Mouse (Mus musculus): ENCODE measurements around the gene Lgals2. TPM values are rescaled to one million over a fixed set of nuclear protein-coding genes. Genes with fewer than 3 reads are reported as not detected.

Lgals2 gene
- polyA plus RNA-seq, 1 experiment from 2014 or later: 15.8 TPM

DNA sequence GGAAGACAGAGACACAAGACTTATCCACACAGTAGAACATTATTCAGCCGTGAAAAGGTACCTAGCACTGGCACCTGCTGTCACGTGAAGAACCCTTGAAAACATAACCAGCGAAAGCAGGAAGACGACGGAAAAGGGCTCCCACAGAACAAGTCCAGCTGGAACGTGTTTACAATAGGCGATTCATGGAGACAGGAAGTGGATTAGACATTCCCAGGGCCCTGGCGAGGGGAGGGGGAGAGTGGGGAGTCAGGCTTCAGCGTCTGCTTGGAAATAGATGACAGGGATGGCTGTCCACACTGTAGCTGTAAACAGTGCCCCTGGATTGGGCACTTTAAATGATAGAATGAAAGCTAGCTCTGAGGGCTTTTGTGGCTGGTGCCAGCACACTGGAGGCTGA lies 13.1 kb upstream of the Lgals2 start:
- H3K4me2 ChIP-seq (ENCODE audit: low read depth, low read length): no peak overlapping the region
- no peak overlapping the region for H3K4me3 ChIP-seq (ENCODE audit: low read depth, low read length)
- H3K4me1 ChIP-seq (ENCODE audit: control insufficient read depth, low read depth, low read length): no peaks in the 10 kb centered on the region
- H3K9ac ChIP-seq (ENCODE audit: low read depth, low read length): no peak overlapping the region
- ATAC-seq (ENCODE audit: low read depth): peak; percentile 35; the same call in 1 of the 2 replicates
- no peaks in the 10 kb centered on the region for H3K27me3 ChIP-seq (ENCODE audit: control insufficient read depth, insufficient read depth, low read depth, low read length)
- H3K27ac ChIP-seq (ENCODE audit: low read length): no peak overlapping the region
- 52% methylated on average over 9 of the region's 9 CpGs for WGBS (ENCODE audit: insufficient replicate concordance)
- no peaks in the 10 kb centered on the region for H3K36me3 ChIP-seq (ENCODE audit: control insufficient read depth, insufficient read depth)
- H3K9me3 ChIP-seq (replicated peaks; ENCODE audit: control insufficient read depth, low read length): no peaks in the 10 kb centered on the region

DNA sequence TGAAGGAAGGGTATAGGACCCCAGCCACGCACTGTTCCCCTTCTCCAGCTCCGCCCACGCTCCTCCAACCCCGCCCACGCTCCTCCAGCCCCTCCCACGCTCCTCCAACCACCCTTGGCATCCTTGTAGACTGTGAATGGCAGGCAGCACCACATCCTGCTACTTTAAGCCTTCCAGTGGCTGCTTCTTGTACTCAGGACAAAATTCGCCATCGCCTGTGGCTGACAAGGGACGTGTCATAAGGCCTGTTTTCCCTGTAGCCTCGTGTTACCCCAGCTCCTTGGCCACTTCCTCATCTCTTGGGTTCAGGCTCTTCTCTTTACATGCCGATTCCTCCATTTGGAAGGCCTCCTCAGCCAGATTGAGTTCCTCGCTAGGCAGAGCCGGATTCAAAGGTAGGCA lies 8.5 kb upstream of the Lgals2 start:
- Histone ChIP-seq H3K27me3 (ENCODE audit: control insufficient read depth, insufficient read depth, low read depth, low read length) (no peaks in the 10 kb centered on the region), H3K9ac (ENCODE audit: low read depth, low read length) (no peak overlapping the region), H3K9me3 (replicated peaks; ENCODE audit: control insufficient read depth, low read length) (no peaks in the 10 kb centered on the region), H3K36me3 (ENCODE audit: control insufficient read depth, insufficient read depth) (no peaks in the 10 kb centered on the region), H3K4me3 (ENCODE audit: low read depth, low read length) (no peak overlapping the region), H3K27ac (ENCODE audit: low read length) (no peak overlapping the region), H3K4me2 (ENCODE audit: low read depth, low read length) (no peak overlapping the region), H3K4me1 (ENCODE audit: control insufficient read depth, low read depth, low read length) (peaks cover 5% of the 10 kb centered on the region)
- 23% methylated on average over 13 of the region's 13 CpGs for WGBS (ENCODE audit: insufficient replicate concordance)
- ATAC-seq (ENCODE audit: low read depth): 0 out of 2 replicates have a peak, but pooled peaks have one; percentile 22

- 55% methylated on average over 2 of the region's 2 CpGs for WGBS (ENCODE audit: insufficient replicate concordance)
- H3K27me3 ChIP-seq (ENCODE audit: control insufficient read depth, insufficient read depth, low read depth, low read length): no peaks in the 10 kb centered on the region
- peaks cover 5% of the 10 kb centered on the region for H3K4me1 ChIP-seq (ENCODE audit: control insufficient read depth, low read depth, low read length)
- no peaks in the 10 kb centered on the region for H3K36me3 ChIP-seq (ENCODE audit: control insufficient read depth, insufficient read depth)
- no peaks in the 10 kb centered on the region for H3K9me3 ChIP-seq (replicated peaks; ENCODE audit: control insufficient read depth, low read length)
- no peak overlapping the region for H3K27ac ChIP-seq (ENCODE audit: low read length)
- no peak overlapping the region for H3K4me2 ChIP-seq (ENCODE audit: low read depth, low read length)
- H3K4me3 ChIP-seq (ENCODE audit: low read depth, low read length): no peak overlapping the region
- no peak for ATAC-seq (ENCODE audit: low read depth)
- H3K9ac ChIP-seq (ENCODE audit: low read depth, low read length): no peak overlapping the region
These were observed 7.8 kb upstream of the Lgals2 start for GRCm38 (mm10) chr15:78863154-78863553.

- H3K27ac ChIP-seq (ENCODE audit: low read length): no peak overlapping the region
- no peak overlapping the region for H3K4me3 ChIP-seq (ENCODE audit: low read depth, low read length)
- H3K36me3 ChIP-seq (ENCODE audit: control insufficient read depth, insufficient read depth): no peaks in the 10 kb centered on the region
- ATAC-seq (ENCODE audit: low read depth): no peak
- no peak overlapping the region for H3K4me2 ChIP-seq (ENCODE audit: low read depth, low read length)
- no peak overlapping the region for H3K9ac ChIP-seq (ENCODE audit: low read depth, low read length)
- peaks cover 5% of the 10 kb centered on the region for H3K4me1 ChIP-seq (ENCODE audit: control insufficient read depth, low read depth, low read length)
- H3K27me3 ChIP-seq (ENCODE audit: control insufficient read depth, insufficient read depth, low read depth, low read length): no peaks in the 10 kb centered on the region
- H3K9me3 ChIP-seq (replicated peaks; ENCODE audit: control insufficient read depth, low read length): no peaks in the 10 kb centered on the region
- 49% methylated on average over 5 of the region's 5 CpGs for WGBS (ENCODE audit: insufficient replicate concordance)
These were observed 7.0 kb upstream of the Lgals2 start for GRCm38 (mm10) chr15:78862280-78862679.

- no peak overlapping the region for H3K4me2 ChIP-seq (ENCODE audit: low read depth, low read length)
- no peak for ATAC-seq (ENCODE audit: low read depth)
- WGBS (ENCODE audit: insufficient replicate concordance): 15% methylated on average over 6 of the region's 6 CpGs
These were observed 4.4 kb upstream of the Lgals2 start for GRCm38 (mm10) chr15:78859714-78860113.

DNA sequence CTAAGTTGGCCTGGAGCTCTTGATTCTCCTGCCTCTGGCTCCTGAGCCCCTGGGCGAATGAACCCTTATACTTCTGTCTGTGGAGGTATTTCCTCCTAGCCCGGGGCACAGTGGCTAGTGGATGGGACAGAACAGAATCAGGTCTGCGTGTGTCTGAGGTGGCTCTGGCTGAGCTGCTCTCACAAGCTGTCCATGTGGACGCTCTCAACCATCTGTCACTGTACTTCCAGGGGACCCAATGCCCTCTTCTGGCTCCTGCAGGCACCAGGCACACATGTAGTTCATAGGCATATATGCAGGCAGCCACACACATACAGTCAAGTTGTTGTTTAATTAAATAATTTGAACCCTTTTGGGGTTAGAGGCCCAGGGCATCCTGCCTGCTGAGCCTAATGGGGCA lies 4.0 kb upstream of the Lgals2 start:
- no peaks in the 10 kb centered on the region for H3K27me3 ChIP-seq (ENCODE audit: control insufficient read depth, insufficient read depth, low read depth, low read length)
- ATAC-seq (ENCODE audit: low read depth): no peak
- no peaks in the 10 kb centered on the region for H3K9me3 ChIP-seq (replicated peaks; ENCODE audit: control insufficient read depth, low read length)
- H3K27ac ChIP-seq (ENCODE audit: low read length): no peak overlapping the region
- H3K4me1 ChIP-seq (ENCODE audit: control insufficient read depth, low read depth, low read length): peaks cover 5% of the 10 kb centered on the region
- WGBS (ENCODE audit: insufficient replicate concordance): 53% methylated on average over 4 of the region's 4 CpGs
- H3K4me3 ChIP-seq (ENCODE audit: low read depth, low read length): no peak overlapping the region
- H3K36me3 ChIP-seq (ENCODE audit: control insufficient read depth, insufficient read depth): no peaks in the 10 kb centered on the region
- H3K9ac ChIP-seq (ENCODE audit: low read depth, low read length): no peak overlapping the region
- H3K4me2 ChIP-seq (ENCODE audit: low read depth, low read length): no peak overlapping the region

More at GRCm38 (mm10) chr15:78859714-78860113, 4.4 kb upstream of the Lgals2 start:
- Histone ChIP-seq H3K4me3 (ENCODE audit: low read depth, low read length) (no peak overlapping the region), H3K27ac (ENCODE audit: low read length) (no peak overlapping the region), H3K27me3 (ENCODE audit: control insufficient read depth, insufficient read depth, low read depth, low read length) (no peaks in the 10 kb centered on the region), H3K9me3 (replicated peaks; ENCODE audit: control insufficient read depth, low read length) (no peaks in the 10 kb centered on the region), H3K36me3 (ENCODE audit: control insufficient read depth, insufficient read depth) (no peaks in the 10 kb centered on the region), H3K4me1 (ENCODE audit: control insufficient read depth, low read depth, low read length) (peaks cover 5% of the 10 kb centered on the region), H3K9ac (ENCODE audit: low read depth, low read length) (no peak overlapping the region)

DNA sequence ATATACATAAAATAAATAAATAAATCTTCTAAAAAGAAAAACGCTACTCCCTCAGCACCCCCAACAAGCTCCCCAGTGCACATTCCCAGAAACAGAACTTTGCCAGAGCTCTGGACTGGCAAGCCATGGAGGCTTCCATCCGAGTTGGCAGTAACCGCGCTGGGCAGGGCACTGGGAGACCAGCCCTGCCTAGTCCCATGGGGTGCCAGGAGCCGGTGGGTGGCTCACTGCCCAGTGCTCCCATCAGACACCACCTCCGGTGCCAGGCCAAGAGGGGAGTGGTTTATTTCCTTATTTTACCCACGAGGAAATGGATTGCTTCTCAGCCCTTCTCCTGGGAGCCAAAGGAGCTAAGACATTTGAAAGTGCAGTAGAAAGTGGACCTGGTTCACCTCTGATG lies 1.7 kb upstream of the Lgals2 start:
- 61% methylated on average over 7 of the region's 7 CpGs for WGBS (ENCODE audit: insufficient replicate concordance)
- H3K9me3 ChIP-seq (replicated peaks; ENCODE audit: control insufficient read depth, low read length): no peaks in the 10 kb centered on the region
- no peaks in the 10 kb centered on the region for H3K27me3 ChIP-seq (ENCODE audit: control insufficient read depth, insufficient read depth, low read depth, low read length)
- no peak overlapping the region for H3K4me2 ChIP-seq (ENCODE audit: low read depth, low read length)
- H3K27ac ChIP-seq (ENCODE audit: low read length): no peak overlapping the region
- H3K36me3 ChIP-seq (ENCODE audit: control insufficient read depth, insufficient read depth): no peaks in the 10 kb centered on the region
- H3K4me1 ChIP-seq (ENCODE audit: control insufficient read depth, low read depth, low read length): peaks cover 5% of the 10 kb centered on the region
- no peak for ATAC-seq (ENCODE audit: low read depth)
- no peak overlapping the region for H3K4me3 ChIP-seq (ENCODE audit: low read depth, low read length)
- no peak overlapping the region for H3K9ac ChIP-seq (ENCODE audit: low read depth, low read length)

DNA sequence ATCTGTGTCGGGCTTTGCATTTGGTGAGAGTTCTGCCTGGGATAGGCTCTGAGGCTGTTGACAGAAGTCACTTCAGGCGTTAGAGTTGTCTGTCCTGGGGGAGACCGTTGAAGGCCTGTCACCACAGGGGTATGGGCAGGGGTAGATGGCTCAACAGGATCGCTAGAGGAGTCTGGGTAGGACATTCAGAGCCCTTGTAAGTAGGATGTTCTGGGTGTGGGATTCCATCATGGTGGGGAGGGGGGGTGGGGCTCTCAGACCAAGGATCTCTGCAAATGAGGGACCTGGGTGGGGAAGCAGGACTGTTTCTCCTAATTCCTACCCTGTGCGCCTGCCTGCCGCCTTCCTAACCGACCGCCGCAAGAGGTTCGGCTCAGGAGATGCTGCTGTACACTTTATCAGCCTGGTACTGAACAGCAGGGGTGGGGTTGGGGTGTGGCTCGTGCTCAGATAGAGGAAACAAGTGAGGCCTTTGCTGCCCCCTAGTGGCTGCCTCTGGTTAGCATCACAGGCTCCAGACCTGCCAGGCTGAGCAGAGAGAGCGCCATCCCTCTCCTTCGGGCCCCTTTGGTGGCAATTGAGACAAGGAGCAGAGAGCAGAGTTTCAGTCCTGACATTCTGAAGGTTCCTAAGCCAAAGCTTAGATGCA lies 3.7 kb downstream of the Lgals2 start:
- 8% methylated on average over 13 of the region's 13 CpGs for WGBS (ENCODE audit: insufficient replicate concordance)
- H3K9ac ChIP-seq (ENCODE audit: low read depth, low read length): no peak overlapping the region
- H3K4me2 ChIP-seq (ENCODE audit: low read depth, low read length): peak overlapping the region; percentile 19
- ATAC-seq (ENCODE audit: low read depth): peak; percentile 81
- no peaks in the 10 kb centered on the region for H3K36me3 ChIP-seq (ENCODE audit: control insufficient read depth, insufficient read depth)
- no peak overlapping the region for H3K27ac ChIP-seq (ENCODE audit: low read length)
- peaks cover 17% of the 10 kb centered on the region for H3K4me1 ChIP-seq (ENCODE audit: control insufficient read depth, low read depth, low read length)
- peaks cover 8% of the 10 kb centered on the region; the same call in 1 of the 2 replicates for H3K27me3 ChIP-seq (ENCODE audit: control insufficient read depth, insufficient read depth, low read depth, low read length)
- no peak overlapping the region for H3K4me3 ChIP-seq (ENCODE audit: low read depth, low read length)
- no peaks in the 10 kb centered on the region for H3K9me3 ChIP-seq (replicated peaks; ENCODE audit: control insufficient read depth, low read length)

GRCm38 (mm10) chr15:78850944-78851343 lies 4.4 kb downstream of the Lgals2 start:
- Histone ChIP-seq H3K27ac (ENCODE audit: low read length) (no peak overlapping the region), H3K4me3 (ENCODE audit: low read depth, low read length) (no peak overlapping the region), H3K36me3 (ENCODE audit: control insufficient read depth, insufficient read depth) (no peaks in the 10 kb centered on the region), H3K9ac (ENCODE audit: low read depth, low read length) (no peak overlapping the region), H3K4me1 (ENCODE audit: control insufficient read depth, low read depth, low read length) (peaks cover 17% of the 10 kb centered on the region), H3K27me3 (ENCODE audit: control insufficient read depth, insufficient read depth, low read depth, low read length) (peaks cover 8% of the 10 kb centered on the region; the same call in 1 of the 2 replicates), H3K4me2 (ENCODE audit: low read depth, low read length) (no peak overlapping the region), H3K9me3 (replicated peaks; ENCODE audit: control insufficient read depth, low read length) (no peaks in the 10 kb centered on the region)
- 42% methylated on average over 6 of the region's 6 CpGs for WGBS (ENCODE audit: insufficient replicate concordance)
- ATAC-seq (ENCODE audit: low read depth): no peak
